ENCODE assay signal across 15 mouse cellular contexts in the genomic region with DNA sequence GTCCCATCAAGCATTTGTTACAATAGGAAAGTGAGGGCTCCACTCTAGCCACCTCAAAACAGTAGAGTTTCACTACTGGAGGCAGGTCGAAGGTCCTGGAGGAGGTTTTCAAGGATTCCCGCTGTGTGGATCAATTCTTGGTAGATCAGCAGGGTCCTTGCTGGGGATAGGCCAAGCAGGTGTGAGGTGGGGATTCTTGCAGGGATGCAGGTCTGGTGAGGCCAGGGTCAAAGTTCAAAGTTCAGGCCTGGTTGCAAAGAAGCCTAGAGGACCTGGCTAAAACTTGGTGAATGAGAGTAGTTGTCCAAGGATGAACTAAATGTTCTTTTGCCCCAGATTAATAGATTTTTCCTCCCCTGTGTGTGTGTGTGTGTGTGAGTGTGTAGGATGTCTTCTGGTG.
"Had no signal": no experiment of that assay in that cellular context is flagged by ENCODE, and none has a peak within 500 bp of the region (broad histone marks: within the 10 kb centered on the region; RNA-seq: fewer than 3 reads in every experiment).

No protein-coding gene starts in this region.

- H3K36me3 ChIP-seq: liver, embryonic 13.5 days; lung, embryonic 15.5 days; midbrain, embryonic 13.5 days; stomach, embryonic 15.5 days had no signal

- H3K9me3 ChIP-seq: liver, embryonic 13.5 days; lung, embryonic 15.5 days; midbrain, embryonic 13.5 days; stomach, embryonic 15.5 days had no signal

- H3K4me3 ChIP-seq: layer of hippocampus, adult 2 months; liver, embryonic 13.5 days; lung, embryonic 15.5 days; megakaryocyte, embryonic 14.5 days; midbrain, embryonic 13.5 days; stomach, embryonic 15.5 days had no signal

- H3K27ac ChIP-seq: kidney, postnatal 0 days; layer of hippocampus, adult 2 months; liver, embryonic 13.5 days; lung, embryonic 15.5 days; macrophage; midbrain, embryonic 13.5 days; stomach, embryonic 15.5 days had no signal

- H3K4me2 ChIP-seq: liver, embryonic 13.5 days; lung, embryonic 15.5 days; midbrain, embryonic 13.5 days; stomach, embryonic 15.5 days had no signal

- ATAC-seq: liver, postnatal 0 days; midbrain, embryonic 13.5 days had no signal

- DNase-seq: left cerebral cortex, postnatal 4 days; liver; liver, embryonic 13.5 days; liver, postnatal 0 days; lung, postnatal 14 days; right cerebral cortex, postnatal 14 days; thymus, adult 2 months; thymus, postnatal 25 days had no signal

- H3K9ac ChIP-seq: liver, embryonic 13.5 days; liver, postnatal 0 days; lung, embryonic 15.5 days; midbrain, embryonic 13.5 days; stomach, embryonic 15.5 days had no signal

- H3K4me1 ChIP-seq: lung, embryonic 15.5 days had no signal

- H3K27me3 ChIP-seq: liver, embryonic 13.5 days; lung, embryonic 15.5 days; stomach, embryonic 15.5 days had no signal
